Mouse (Mus musculus) heart, postnatal 14 days (tissue): ENCODE data around the gene Tgif2lx2. TPM values are rescaled to one million over a fixed set of nuclear protein-coding genes. Genes with fewer than 3 reads are reported as not detected.
"Not testable (repeated sequence)": the region's sequence is repeated elsewhere in the genome, so short reads cannot be mapped to it uniquely, and the experiment has no call there.

Experiments
- DNase-seq, 2 experiments: peaks; one replicate each; pipeline ENCODE4 v3.0.0; 2021 to 2022
- intact Hi-C: fragments of 180-260 bp; cut with DNase I; formaldehyde crosslinking; loops from one replicate; pipeline ENCODE4 v1.15.1; 2025
- long read RNA-seq, 2 experiments: library from polyadenylated mRNA; stranded (forward); transcript quantifications; one replicate each; pipeline ENCODE4 v2.0.0; 2021
- total RNA-seq, 2 experiments: library from RNA; stranded (reverse); gene quantifications; 2 replicates each; pipeline ENCODE4 v1.2.3; 2021

Tgif2lx2 gene
- total RNA-seq: not detected
- long read RNA-seq, experiment 1: 0 reads
- long read RNA-seq, experiment 2: 0 reads

GRCm38 (mm10) chrX:118426927-118427326 is at the start of gene Tgif2lx2:
Tgif2lx2 (plus strand) TSS chrX:118427227.
- DNase-seq, intact Hi-C loops: not testable (repeated sequence)

Other genes starting within 250 kb of the Tgif2lx2 start
- not detected for gene Tgif2lx1, start 53.5 kb downstream of the Tgif2lx2 start, total RNA-seq